Mouse (Mus musculus): ENCODE results near the gene Cntrl. TPM values are rescaled to one million over a fixed set of nuclear protein-coding genes. Genes with fewer than 3 reads are reported as not detected.

Gene Cntrl
- polyA plus RNA-seq, 1 experiment from 2014 or later = 20.0 TPM

DNA sequence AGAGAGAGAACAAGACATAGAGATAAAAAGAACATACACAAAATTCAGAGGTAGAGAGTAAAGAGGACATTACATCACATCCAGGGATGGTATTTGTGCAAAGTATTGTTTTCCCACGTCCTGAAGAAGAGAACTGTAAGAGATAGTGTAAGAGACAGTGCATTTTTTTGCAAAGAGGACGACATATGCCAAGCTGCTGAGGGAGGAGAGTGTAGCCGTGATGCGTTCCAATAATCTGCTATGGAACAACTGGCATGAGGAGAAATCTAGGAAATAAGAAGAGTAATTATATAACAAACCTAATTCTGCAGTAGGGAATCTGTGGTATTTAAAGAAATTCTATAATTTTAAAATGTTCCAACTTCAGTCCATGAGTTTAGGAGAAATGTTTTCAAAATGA is 21.9 kb upstream of the Cntrl start:
- Histone ChIP-seq H3K4me3 (replicated peaks) (no peak overlapping the region), H3K27me3 (replicated peaks) (no peaks in the 10 kb centered on the region), H3K4me2 (replicated peaks) (no peak overlapping the region), H3K4me1 (replicated peaks) (no peaks in the 10 kb centered on the region), H3K9ac (no peak overlapping the region), H3K27ac (no peak overlapping the region), H3K9me3 (no peaks in the 10 kb centered on the region), H3K36me3 (no peaks in the 10 kb centered on the region)
- WGBS = 69% methylated on average over 4 of the region's 4 CpGs
- no peak for ATAC-seq

- no peaks in the 10 kb centered on the region for H3K9me3 ChIP-seq
- no peak overlapping the region for H3K4me2 ChIP-seq (replicated peaks)
- no peak overlapping the region for H3K9ac ChIP-seq
- H3K4me3 ChIP-seq (replicated peaks) = no peak overlapping the region
- no peaks in the 10 kb centered on the region for H3K36me3 ChIP-seq
- no peaks in the 10 kb centered on the region for H3K4me1 ChIP-seq (replicated peaks)
- no peaks in the 10 kb centered on the region for H3K27me3 ChIP-seq (replicated peaks)
- WGBS = 73% methylated on average over 6 of the region's 6 CpGs
- H3K27ac ChIP-seq = no peak overlapping the region
- ATAC-seq = no peak
Measured at GRCm38 (mm10) chr2:35100529-35100928, 8.8 kb upstream of the Cntrl start.

- Histone ChIP-seq H3K36me3 (no peaks in the 10 kb centered on the region), H3K27me3 (replicated peaks) (no peaks in the 10 kb centered on the region), H3K9ac (no peak within 1 kb of the TSS), H3K4me1 (replicated peaks) (no peaks in the 10 kb centered on the region), H3K9me3 (no peaks in the 10 kb centered on the region), H3K4me3 (replicated peaks) (no peak within 1 kb of the TSS), H3K4me2 (replicated peaks) (no peak within 1 kb of the TSS), H3K27ac (no peak within 1 kb of the TSS)
- WGBS = 94% methylated on average over 3 of the region's 3 CpGs
- ATAC-seq = no peak
Measured at GRCm38 (mm10) chr2:35101443-35101842, 7.8 kb upstream of the Cntrl start, which contains the start of gene AI182371. Gene AI182371 (minus strand): TSS chr2:35101543.

DNA sequence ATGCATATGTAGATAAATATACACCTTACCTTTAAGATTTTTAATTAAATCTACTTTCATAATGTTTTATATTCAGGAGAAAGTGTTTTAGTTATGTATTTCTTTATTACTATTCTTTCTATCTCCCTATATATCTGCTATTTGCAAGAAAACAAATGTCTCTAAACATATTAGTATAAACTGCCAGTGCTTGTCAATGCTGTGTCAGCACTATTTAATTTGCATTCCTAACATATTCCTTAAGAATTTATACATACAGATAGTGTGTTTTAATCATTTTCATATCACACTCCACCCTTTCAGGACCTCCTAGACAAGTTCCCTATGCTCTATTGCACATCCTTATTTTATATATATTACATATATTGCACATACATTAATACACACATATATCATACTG is 6.5 kb upstream of the Cntrl start:
- Histone ChIP-seq H3K27ac (no peak overlapping the region), H3K9me3 (no peaks in the 10 kb centered on the region), H3K27me3 (replicated peaks) (no peaks in the 10 kb centered on the region), H3K4me3 (replicated peaks) (no peak overlapping the region), H3K4me1 (replicated peaks) (no peaks in the 10 kb centered on the region), H3K4me2 (replicated peaks) (no peak overlapping the region), H3K36me3 (no peaks in the 10 kb centered on the region), H3K9ac (no peak overlapping the region)
- no peak for ATAC-seq

GRCm38 (mm10) chr2:35103558-35103957 is 5.7 kb upstream of the Cntrl start:
- WGBS = 64% methylated on average over 5 of the region's 5 CpGs
- Histone ChIP-seq H3K27ac (no peak overlapping the region), H3K4me3 (replicated peaks) (no peak overlapping the region), H3K9ac (no peak overlapping the region), H3K36me3 (no peaks in the 10 kb centered on the region), H3K9me3 (no peaks in the 10 kb centered on the region), H3K4me2 (replicated peaks) (no peak overlapping the region), H3K4me1 (replicated peaks) (no peaks in the 10 kb centered on the region), H3K27me3 (replicated peaks) (no peaks in the 10 kb centered on the region)
- ATAC-seq = no peak

GRCm38 (mm10) chr2:35104843-35105242 is 4.4 kb upstream of the Cntrl start:
- Histone ChIP-seq H3K27me3 (replicated peaks) (no peaks in the 10 kb centered on the region), H3K4me1 (replicated peaks) (0 out of 2 replicates have a peak, but pooled peaks cover under 1% of the 10 kb centered on the region), H3K36me3 (no peaks in the 10 kb centered on the region), H3K27ac (no peak overlapping the region), H3K4me2 (replicated peaks) (no peak overlapping the region), H3K9me3 (no peaks in the 10 kb centered on the region), H3K4me3 (replicated peaks) (no peak overlapping the region), H3K9ac (no peak overlapping the region)
- ATAC-seq = no peak
- 50% methylated on average over 3 of the region's 3 CpGs for WGBS

- H3K4me1 ChIP-seq (replicated peaks) = 0 out of 2 replicates have a peak, but pooled peaks cover 3% of the 10 kb centered on the region
- no peak overlapping the region for H3K9ac ChIP-seq
- ATAC-seq = no peak
- WGBS = 58% methylated on average over 5 of the region's 5 CpGs
- H3K27me3 ChIP-seq (replicated peaks) = no peaks in the 10 kb centered on the region
- H3K4me2 ChIP-seq (replicated peaks) = no peak overlapping the region
- H3K9me3 ChIP-seq = no peaks in the 10 kb centered on the region
- H3K4me3 ChIP-seq (replicated peaks) = no peak overlapping the region
- no peak overlapping the region for H3K27ac ChIP-seq
- no peaks in the 10 kb centered on the region for H3K36me3 ChIP-seq
Measured at GRCm38 (mm10) chr2:35107984-35108635, 1.2 kb upstream of the Cntrl start.

DNA sequence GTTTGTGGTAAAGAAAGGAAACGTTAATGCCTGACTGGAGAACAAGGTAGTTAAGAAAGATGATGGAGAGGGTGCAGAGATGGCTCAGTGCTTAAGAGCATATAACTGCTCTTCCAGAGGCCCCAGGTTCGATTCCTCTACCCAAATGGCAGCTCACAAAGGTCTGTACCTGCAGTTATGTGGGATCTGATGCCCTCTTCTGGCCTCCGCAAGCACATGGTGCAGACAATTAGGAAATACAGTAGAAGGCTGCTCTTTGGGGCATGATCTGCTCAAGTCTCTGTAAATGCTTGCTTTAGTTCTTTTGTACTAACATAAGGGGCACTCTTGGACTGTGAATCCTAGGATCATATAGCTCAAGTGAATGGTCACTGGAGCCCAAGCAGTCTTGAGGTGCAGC is 580 bp upstream of the Cntrl start:
- peak overlapping the region; percentile 84 for H3K27ac ChIP-seq
- H3K4me1 ChIP-seq (replicated peaks) = 0 out of 2 replicates have a peak, but pooled peaks cover 3% of the 10 kb centered on the region
- H3K27me3 ChIP-seq (replicated peaks) = no peaks in the 10 kb centered on the region
- H3K36me3 ChIP-seq = no peaks in the 10 kb centered on the region
- H3K9me3 ChIP-seq = no peaks in the 10 kb centered on the region
- H3K4me3 ChIP-seq (replicated peaks) = peak overlapping the region; percentile 91
- peak overlapping the region; percentile 75 for H3K9ac ChIP-seq
- ATAC-seq = peak; percentile 64
- H3K4me2 ChIP-seq (replicated peaks) = peak overlapping the region; percentile 78
- 32% methylated on average over 3 of the region's 3 CpGs for WGBS

DNA sequence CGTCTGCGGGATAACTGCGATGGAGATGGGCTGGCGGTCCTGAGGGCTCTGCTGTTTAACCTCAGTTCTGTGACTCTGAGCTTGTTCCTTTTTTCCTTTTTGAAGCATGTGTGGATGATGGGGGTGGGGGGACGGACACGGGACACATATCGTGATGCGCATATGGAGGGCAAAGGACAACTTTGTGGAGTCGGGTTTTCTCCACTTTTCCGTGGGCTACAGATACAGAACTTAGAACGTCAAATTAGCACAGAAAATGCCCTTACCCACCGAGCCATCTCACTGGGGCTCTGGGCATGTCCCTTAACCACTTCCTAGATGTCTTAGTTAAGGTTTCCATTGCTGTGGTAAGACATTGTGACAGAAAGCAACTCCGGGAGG is 622 bp downstream of the Cntrl start:
- H3K27ac ChIP-seq = peak overlapping the region; percentile 84

DNA sequence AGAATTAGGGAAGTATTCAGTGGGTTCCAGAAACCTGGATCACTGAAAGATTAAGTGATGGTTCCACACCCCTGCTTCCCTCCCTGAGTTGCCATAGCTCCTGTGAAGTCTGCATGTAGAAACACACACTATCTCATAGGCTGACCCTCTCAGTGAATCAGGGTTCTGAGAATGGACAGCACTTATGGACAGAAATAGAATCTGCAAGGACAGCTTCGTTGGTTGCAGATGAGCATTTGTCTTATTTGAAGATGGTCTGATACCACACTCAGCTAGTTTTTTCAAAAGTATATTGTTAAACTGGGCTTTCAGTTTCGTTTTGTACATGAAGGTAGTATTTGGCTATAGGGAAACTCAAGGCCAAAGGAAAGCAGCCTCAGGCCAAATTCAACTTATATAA is 1.2 kb downstream of the Cntrl start:
- H3K4me1 ChIP-seq (replicated peaks) = 0 out of 2 replicates have a peak, but pooled peaks cover 3% of the 10 kb centered on the region
- no peaks in the 10 kb centered on the region for H3K9me3 ChIP-seq
- no peak overlapping the region for H3K9ac ChIP-seq
- H3K36me3 ChIP-seq = no peaks in the 10 kb centered on the region
- no peak overlapping the region for H3K27ac ChIP-seq
- WGBS = 76% methylated on average over 2 of the region's 2 CpGs
- no peak for ATAC-seq
- H3K27me3 ChIP-seq (replicated peaks) = no peaks in the 10 kb centered on the region
- no peak overlapping the region for H3K4me2 ChIP-seq (replicated peaks)
- no peak overlapping the region for H3K4me3 ChIP-seq (replicated peaks)

More for the DNA sequence above, 622 bp downstream of the Cntrl start:
- Histone ChIP-seq H3K4me2 (replicated peaks) (peak overlapping the region; percentile 78), H3K4me3 (replicated peaks) (peak overlapping the region; percentile 91), H3K9me3 (no peaks in the 10 kb centered on the region), H3K9ac (peak overlapping the region; percentile 75), H3K36me3 (no peaks in the 10 kb centered on the region), H3K4me1 (replicated peaks) (0 out of 2 replicates have a peak, but pooled peaks cover 3% of the 10 kb centered on the region), H3K27me3 (replicated peaks) (no peaks in the 10 kb centered on the region)
- WGBS = 2% methylated on average over 13 of the region's 13 CpGs
- ATAC-seq = no peak

DNA sequence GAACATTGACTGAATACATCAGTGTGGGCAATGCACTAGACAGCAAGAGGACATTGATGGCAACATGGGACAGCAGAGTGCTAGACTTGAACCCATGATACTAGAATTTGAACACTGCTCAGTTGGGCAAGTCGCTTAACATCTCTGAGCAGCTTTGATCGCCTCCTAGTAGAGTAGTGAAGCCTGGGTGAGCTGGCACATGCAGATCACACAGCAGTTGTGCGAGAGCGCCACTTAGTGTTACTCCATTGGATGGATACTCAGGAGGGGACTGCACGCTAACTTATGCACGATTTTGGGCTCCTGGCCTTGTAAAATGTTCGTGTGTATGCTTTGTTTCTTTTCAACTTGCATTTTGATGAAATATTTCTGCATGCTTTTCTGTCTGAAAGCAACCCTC is 15.4 kb downstream of the Cntrl start:
- ATAC-seq = no peak

DNA sequence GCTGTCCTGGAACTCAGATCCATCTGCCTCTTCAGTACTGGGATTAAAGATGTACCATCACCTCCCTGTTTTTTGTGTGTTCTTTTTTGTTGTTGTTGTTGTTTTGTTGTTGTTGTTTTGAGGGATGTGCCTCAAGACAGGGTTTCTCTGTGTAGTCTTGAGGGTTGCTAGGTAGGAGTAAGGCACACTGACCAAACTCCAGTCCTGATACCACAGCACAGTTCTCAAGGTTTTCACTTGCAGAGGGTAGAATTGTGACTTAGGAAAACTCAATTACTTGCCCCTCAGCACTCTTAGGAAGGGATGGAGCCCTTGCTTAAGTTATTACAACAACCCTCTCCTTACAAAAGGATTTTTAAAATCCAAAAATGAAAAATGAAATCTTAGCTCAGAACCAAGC is 22.2 kb downstream of the Cntrl start:
- no peaks in the 10 kb centered on the region for H3K27me3 ChIP-seq (replicated peaks)
- H3K27ac ChIP-seq = no peak overlapping the region
- peak overlapping the region; percentile 70 for H3K4me2 ChIP-seq (replicated peaks)
- H3K9ac ChIP-seq = no peak overlapping the region
- peaks cover 5% of the 10 kb centered on the region; the same call in 1 of the 2 replicates for H3K4me1 ChIP-seq (replicated peaks)
- H3K36me3 ChIP-seq = no peaks in the 10 kb centered on the region
- no peak overlapping the region for H3K4me3 ChIP-seq (replicated peaks)
- ATAC-seq = peak; percentile 50; the same call in 1 of the 2 replicates
- H3K9me3 ChIP-seq = no peaks in the 10 kb centered on the region

More for the DNA sequence above, 15.4 kb downstream of the Cntrl start:
- Histone ChIP-seq H3K36me3 (peaks cover 3% of the 10 kb centered on the region; the same call in 1 of the 2 replicates), H3K9me3 (no peaks in the 10 kb centered on the region), H3K4me2 (replicated peaks) (no peak overlapping the region), H3K27ac (no peak overlapping the region), H3K9ac (no peak overlapping the region), H3K27me3 (replicated peaks) (no peaks in the 10 kb centered on the region), H3K4me1 (replicated peaks) (no peaks in the 10 kb centered on the region), H3K4me3 (replicated peaks) (no peak overlapping the region)
- WGBS = 77% methylated on average over 7 of the region's 7 CpGs

- Histone ChIP-seq H3K9me3 (no peaks in the 10 kb centered on the region), H3K27me3 (replicated peaks) (no peaks in the 10 kb centered on the region), H3K4me1 (replicated peaks) (peaks cover 5% of the 10 kb centered on the region; the same call in 1 of the 2 replicates), H3K27ac (peak overlapping the region; percentile 89), H3K9ac (peak overlapping the region; percentile 52), H3K36me3 (no peaks in the 10 kb centered on the region), H3K4me2 (replicated peaks) (peak overlapping the region; percentile 70), H3K4me3 (replicated peaks) (peak overlapping the region; percentile 52)
- under 1% methylated on average over 21 of the region's 21 CpGs for WGBS
- ATAC-seq = peak; percentile 100
Measured at GRCm38 (mm10) chr2:35131991-35132661, 22.8 kb downstream of the Cntrl start.

All from intestine, embryonic 15.5 days (tissue).